Mouse (Mus musculus) E14TG2a.4 (cell line): ENCODE results near the gene Xlr5a.
"Not testable (repeated sequence)": the region's sequence is repeated elsewhere in the genome, so short reads cannot be mapped to it uniquely, and the experiment has no call there.

Experiments
- CTCF ChIP-seq: conservative IDR thresholded peaks from 2 replicates; pipeline ENCODE4 v1.5.1; 2014; ENCODE audit warnings: low read length
- POU5F1 ChIP-seq: IDR thresholded peaks from 2 replicates; pipeline ENCODE4 v1.6.1; 2014; ENCODE audit warnings: low read length, borderline replicate concordance

GRCm38 (mm10) chrX:73066765-73067312 lies 225.9 kb downstream of the Xlr5a start:
- TF ChIP-seq CTCF, POU5F1: not testable (repeated sequence)
